Mouse (Mus musculus) hindbrain, embryonic 14.5 days (tissue): ENCODE results near the gene Pim3. TPM values are rescaled to one million over a fixed set of nuclear protein-coding genes. Genes with fewer than 3 reads are reported as not detected.

Experiments used
- ATAC-seq: fragments of 200-750 bp; cut with Nextera tagmentation; 2 replicates; pipeline ENCODE4 v1.8.0; 2017; ENCODE audit warnings: moderate number of reproducible peaks, mild to moderate bottlenecking, moderate TSS enrichment, moderate library complexity; ENCODE audit not compliant: low FRiP score
- DNase-seq: peaks from one replicate; pipeline ENCODE4 v3.0.0-alpha.2; 2015; ENCODE audit warnings: low spot score
- H3K27ac ChIP-seq: fragments of 300-500 bp; sonication (generic); 2 replicates; pipeline ENCODE4 v1.5.1; 2014; ENCODE audit warnings: mild to moderate bottlenecking, moderate library complexity
- H3K27me3 ChIP-seq: fragments of 300-500 bp; sonication (generic); 2 replicates; pipeline ENCODE4 v1.6.1; 2014; ENCODE audit warnings: mild to moderate bottlenecking, low read length, mixed read lengths; ENCODE audit not compliant: control insufficient read depth, insufficient read depth
- H3K36me3 ChIP-seq: fragments of 300-500 bp; sonication (generic); replicated peaks from 2 replicates; pipeline ENCODE4 v1.6.1; 2014; ENCODE audit not compliant: control insufficient read depth, insufficient read depth
- H3K4me1 ChIP-seq: fragments of 300-500 bp; sonication (generic); replicated peaks from 2 replicates; pipeline ENCODE4 v1.6.1; 2014; ENCODE audit warnings: antibody characterized with exemption, low read length, mixed read lengths; ENCODE audit not compliant: control insufficient read depth, insufficient read depth
- H3K4me2 ChIP-seq: fragments of 300-500 bp; sonication (generic); replicated peaks from 2 replicates; pipeline ENCODE4 v1.6.1; 2014; ENCODE audit warnings: mild to moderate bottlenecking, moderate library complexity
- H3K4me3 ChIP-seq: fragments of 300-500 bp; sonication (generic); replicated peaks from 2 replicates; pipeline ENCODE4 v1.5.1; 2014; ENCODE audit warnings: mild to moderate bottlenecking, low read length
- H3K9ac ChIP-seq: fragments of 300-500 bp; sonication (generic); 2 replicates; pipeline ENCODE4 v1.6.1; 2014
- H3K9me3 ChIP-seq: fragments of 300-500 bp; sonication (generic); 2 replicates; pipeline ENCODE4 v1.6.1; 2016; ENCODE audit warnings: low read length; ENCODE audit not compliant: control insufficient read depth
- WGBS: fragments of 180-500 bp; shearing (Covaris S2); extraction: QIAGEN DNeasy Blood & Tissue Kit; methylation state at CpG from one replicate; pipeline ENCODE4 v1.1.7; 2014; 5-methylcytosine and 5-hydroxymethylcytosine counted together
- polyA plus RNA-seq: library from polyadenylated mRNA; unstranded; fragments of >200 nt; fragmentation: Nextera tagmentation; extraction: Ambion mirVana; gene quantifications from 2 replicates; pipeline ENCODE4 v1.2.1, GENCODE M21; 2014

Pim3 gene
- polyA plus RNA-seq, 1 experiment from 2014 or later = 52.1 TPM

- Histone ChIP-seq H3K36me3 (no peaks in the 10 kb centered on the region), H3K9ac (no peak overlapping the region), H3K27me3 (no peaks in the 10 kb centered on the region), H3K9me3 (no peaks in the 10 kb centered on the region), H3K4me1 (no peaks in the 10 kb centered on the region), H3K27ac (no peak overlapping the region), H3K4me3 (no peak overlapping the region), H3K4me2 (no peak overlapping the region)
- no peak for ATAC-seq
- 64% methylated on average over 4 of the region's 4 CpGs for WGBS
- no peak for DNase-seq
These were observed 20.9 kb downstream of the Pim3 start for GRCm38 (mm10) chr15:88882851-88883250.

- H3K4me2 ChIP-seq = no peak overlapping the region
- DNase-seq = no peak
- H3K4me1 ChIP-seq = no peaks in the 10 kb centered on the region
- ATAC-seq = no peak
- no peak overlapping the region for H3K4me3 ChIP-seq
- no peaks in the 10 kb centered on the region for H3K36me3 ChIP-seq
- WGBS = 88% methylated on average over 9 of the region's 9 CpGs
- H3K9me3 ChIP-seq = no peaks in the 10 kb centered on the region
- H3K27me3 ChIP-seq = no peaks in the 10 kb centered on the region
- H3K9ac ChIP-seq = no peak overlapping the region
- no peak overlapping the region for H3K27ac ChIP-seq
These were observed 21.4 kb downstream of the Pim3 start for GRCm38 (mm10) chr15:88883342-88883741.

DNA sequence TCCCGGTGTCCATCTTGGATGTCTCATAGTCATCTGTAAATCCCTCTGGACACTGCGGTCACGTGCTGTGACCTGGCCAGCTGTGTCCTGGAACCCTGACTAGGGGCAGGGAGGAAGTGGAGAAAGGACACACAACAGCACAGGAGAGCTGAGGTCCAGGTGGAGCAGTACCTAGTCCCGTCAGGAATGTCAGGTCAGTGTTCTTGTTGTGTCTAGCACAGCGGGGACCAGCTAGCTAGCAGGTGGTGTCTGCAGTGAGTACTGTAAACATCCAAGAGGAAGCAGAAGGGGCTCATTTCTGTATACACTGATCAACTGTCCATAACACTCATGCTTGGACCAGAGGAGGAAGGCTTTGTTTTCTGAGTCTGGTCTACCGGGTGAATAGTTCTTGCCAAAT lies 23.4 kb downstream of the Pim3 start:
- DNase-seq (no peak), ATAC-seq (no peak)
- H3K27me3 ChIP-seq = peaks cover 7% of the 10 kb centered on the region; the same call in 1 of the 2 replicates
- no peaks in the 10 kb centered on the region for H3K36me3 ChIP-seq
- peaks cover 3% of the 10 kb centered on the region; the same call in 1 of the 2 replicates for H3K4me1 ChIP-seq
- H3K27ac ChIP-seq = no peak overlapping the region
- no peaks in the 10 kb centered on the region for H3K9me3 ChIP-seq
- H3K9ac ChIP-seq = no peak overlapping the region
- no peak overlapping the region for H3K4me2 ChIP-seq
- no peak overlapping the region for H3K4me3 ChIP-seq
- 83% methylated on average over 6 of the region's 6 CpGs for WGBS

DNA sequence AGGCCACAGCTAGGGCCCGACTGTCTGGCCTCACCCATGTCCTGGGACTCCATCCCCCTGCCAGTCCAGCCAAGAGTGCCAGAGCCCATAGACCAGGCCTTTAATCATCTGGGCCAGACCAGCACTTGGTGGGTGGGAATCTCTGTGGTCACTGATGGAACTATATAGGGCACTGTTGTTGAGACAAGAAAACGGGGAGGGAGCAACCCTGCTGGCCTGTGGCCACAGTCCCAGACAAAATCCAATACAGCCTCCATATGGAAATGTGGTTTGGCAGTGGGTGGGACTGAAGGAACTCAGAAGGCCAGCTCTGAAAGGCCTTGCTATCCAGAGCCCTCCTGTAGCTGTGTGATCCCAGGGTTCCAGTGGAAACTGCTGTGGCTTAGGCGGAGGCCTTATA lies 27.0 kb downstream of the Pim3 start:
- H3K9ac ChIP-seq = no peak overlapping the region
- no peaks in the 10 kb centered on the region for H3K36me3 ChIP-seq
- no peak overlapping the region for H3K4me3 ChIP-seq
- H3K9me3 ChIP-seq = no peaks in the 10 kb centered on the region
- no peak overlapping the region for H3K4me2 ChIP-seq
- 79% methylated on average over 3 of the region's 3 CpGs for WGBS
- ATAC-seq (no peak), DNase-seq (no peak)
- no peak overlapping the region for H3K27ac ChIP-seq
- H3K27me3 ChIP-seq = peaks cover 7% of the 10 kb centered on the region
- peaks cover 4% of the 10 kb centered on the region; the same call in 1 of the 2 replicates for H3K4me1 ChIP-seq

DNA sequence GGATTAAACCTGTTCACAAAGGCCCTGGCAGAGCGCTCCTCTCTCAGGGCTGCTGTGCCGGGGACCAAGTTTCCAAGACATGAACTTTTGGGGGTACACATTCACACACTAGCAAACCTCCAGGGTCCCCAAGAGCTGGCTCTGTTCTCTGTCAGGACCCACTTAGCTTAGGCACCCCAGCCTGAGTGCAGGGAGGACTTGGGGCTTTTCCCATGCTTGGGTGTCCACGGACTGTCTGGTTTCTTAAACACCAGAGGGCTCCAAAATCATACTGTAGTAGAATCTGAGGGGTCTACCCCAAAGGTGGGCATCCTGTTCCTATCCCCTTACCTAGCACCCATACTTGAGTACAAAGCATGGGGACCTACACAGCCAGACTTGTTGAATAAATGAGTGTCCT lies 28.0 kb downstream of the Pim3 start:
- Histone ChIP-seq H3K27me3 (peaks cover 7% of the 10 kb centered on the region), H3K9ac (no peak overlapping the region), H3K36me3 (no peaks in the 10 kb centered on the region), H3K27ac (no peak overlapping the region), H3K9me3 (no peaks in the 10 kb centered on the region), H3K4me3 (peak overlapping the region; percentile 36), H3K4me1 (peaks cover 4% of the 10 kb centered on the region; the same call in 1 of the 2 replicates), H3K4me2 (peak overlapping the region; percentile 83)
- DNase-seq (no peak), ATAC-seq (no peak)
- WGBS = 86% methylated on average over 3 of the region's 3 CpGs

GRCm38 (mm10) chr15:88890751-88891675 lies 29.0 kb downstream of the Pim3 start:
- Histone ChIP-seq H3K27me3 (peaks cover 7% of the 10 kb centered on the region), H3K9ac (peak overlapping the region; percentile 58), H3K27ac (no peak overlapping the region), H3K4me1 (peaks cover 4% of the 10 kb centered on the region; the same call in 1 of the 2 replicates), H3K36me3 (no peaks in the 10 kb centered on the region), H3K4me3 (peak overlapping the region; percentile 36), H3K4me2 (peak overlapping the region; percentile 83), H3K9me3 (no peaks in the 10 kb centered on the region)
- WGBS = 2% methylated on average over 41 of the region's 41 CpGs
- peak; percentile 90 for ATAC-seq
- peak; percentile 74 for DNase-seq

- Histone ChIP-seq H3K27ac (no peak overlapping the region), H3K9ac (no peak overlapping the region), H3K9me3 (no peaks in the 10 kb centered on the region), H3K27me3 (peaks cover 7% of the 10 kb centered on the region), H3K4me1 (peaks cover 4% of the 10 kb centered on the region; the same call in 1 of the 2 replicates), H3K36me3 (no peaks in the 10 kb centered on the region), H3K4me2 (peak overlapping the region; percentile 83; the same call in 1 of the 2 replicates), H3K4me3 (no peak overlapping the region)
- no peak for DNase-seq
- 67% methylated on average over 8 of the region's 8 CpGs for WGBS
- ATAC-seq = no peak
These were observed 29.7 kb downstream of the Pim3 start for GRCm38 (mm10) chr15:88891676-88892040.

DNA sequence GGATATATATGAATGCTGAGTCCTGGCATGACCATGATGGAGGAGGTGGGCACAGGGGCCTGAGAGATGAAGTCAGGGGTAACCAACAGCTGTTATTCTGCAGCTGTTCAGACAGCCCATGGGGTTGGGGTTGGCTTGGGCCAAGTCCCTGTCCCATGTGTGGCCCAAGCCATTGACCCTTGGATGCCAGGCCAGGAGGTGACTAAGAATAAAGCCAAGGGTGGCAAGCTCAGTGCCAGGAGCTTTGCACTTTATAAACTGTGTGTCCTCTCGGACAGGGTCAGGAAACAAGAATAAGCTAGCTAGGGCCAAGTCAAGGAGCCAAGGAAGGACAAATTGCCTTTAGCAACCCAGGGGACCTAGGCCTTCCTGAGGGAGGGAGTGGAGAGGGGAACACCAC lies 30.3 kb downstream of the Pim3 start:
- no peak overlapping the region for H3K9ac ChIP-seq
- H3K27me3 ChIP-seq = peaks cover 7% of the 10 kb centered on the region
- no peak overlapping the region for H3K27ac ChIP-seq
- H3K9me3 ChIP-seq = no peaks in the 10 kb centered on the region
- 92% methylated on average over 1 of the region's 1 CpGs for WGBS
- ATAC-seq = no peak
- DNase-seq = no peak
- no peak overlapping the region for H3K4me2 ChIP-seq
- H3K4me1 ChIP-seq = peaks cover 4% of the 10 kb centered on the region; the same call in 1 of the 2 replicates
- no peaks in the 10 kb centered on the region for H3K36me3 ChIP-seq
- H3K4me3 ChIP-seq = no peak overlapping the region

GRCm38 (mm10) chr15:88892876-88893275 lies 30.9 kb downstream of the Pim3 start:
- no peak overlapping the region for H3K4me3 ChIP-seq
- no peak overlapping the region for H3K9ac ChIP-seq
- DNase-seq (no peak), ATAC-seq (no peak)
- H3K9me3 ChIP-seq = no peaks in the 10 kb centered on the region
- no peaks in the 10 kb centered on the region for H3K36me3 ChIP-seq
- H3K27me3 ChIP-seq = peaks cover 7% of the 10 kb centered on the region
- 85% methylated on average over 5 of the region's 5 CpGs for WGBS
- no peak overlapping the region for H3K27ac ChIP-seq
- H3K4me2 ChIP-seq = no peak overlapping the region
- peaks cover 4% of the 10 kb centered on the region; the same call in 1 of the 2 replicates for H3K4me1 ChIP-seq
